Mouse (Mus musculus): ENCODE measurements at regions not wholly inside any gene's neighbourhood (a gene's known extent, or its start where the extent isn't known, plus 50 kb on each side); places are given as distances from the start of the nearest gene placed in this dataset.
A peak's percentile ranks its signal among the peaks of the same experiment; 100 is the strongest.

DNA sequence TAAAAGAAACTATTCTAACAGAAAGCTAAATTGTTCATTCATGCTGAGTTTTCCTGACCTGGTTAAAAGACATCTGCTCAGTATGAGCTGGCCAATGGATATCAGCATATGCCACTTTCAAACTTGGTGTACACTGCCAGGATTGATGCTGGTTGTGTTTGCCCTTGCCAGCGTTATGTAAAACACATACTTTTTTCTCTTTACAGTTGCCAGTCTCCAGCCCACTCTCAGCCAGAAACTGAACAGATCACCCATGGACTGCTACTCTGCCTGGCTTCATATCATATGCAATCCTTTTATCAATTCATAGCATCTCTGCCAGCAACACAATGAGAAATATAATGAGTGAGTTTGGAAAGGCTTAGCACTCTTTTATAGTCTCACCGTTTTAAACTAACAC is 940.7 kb upstream of the Epha6 start:
- peak; percentile 4 for DNase-seq (ENCODE audit: low spot score)

DNA sequence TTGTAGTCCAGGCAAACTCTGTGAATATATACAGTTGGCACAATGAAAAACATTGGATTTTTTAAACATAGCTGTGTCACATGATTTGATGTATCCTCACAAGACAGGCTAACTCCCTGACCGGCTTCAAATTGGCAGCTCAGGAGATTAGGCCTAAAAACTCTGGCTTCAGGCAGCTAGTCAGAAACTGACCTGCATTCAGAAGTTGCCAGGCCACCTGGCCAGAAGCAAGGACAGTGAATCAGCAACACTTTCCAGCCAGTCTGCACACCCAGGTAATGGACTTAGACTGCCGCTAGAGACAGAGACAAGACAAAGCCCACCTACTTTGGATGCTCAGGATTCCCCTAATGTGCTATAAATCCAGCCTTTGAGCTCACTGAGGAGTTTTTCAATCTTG is 929.4 kb upstream of the Epha6 start:
- no peak for DNase-seq (ENCODE audit: low spot score)

Measured in layer of hippocampus, adult 11-12 months (tissue).